Mouse (Mus musculus) Patski (cell line): ENCODE results near the gene Tnfsf12. TPM values are rescaled to one million over a fixed set of nuclear protein-coding genes. Genes with fewer than 3 reads are reported as not detected.
"Not testable (repeated sequence)": the region's sequence is repeated elsewhere in the genome, so short reads cannot be mapped to it uniquely, and the experiment has no call there.

ENCODE experiments used
- ATAC-seq: fragments of 100-300 bp; one replicate; pipeline ENCODE4 v1.8.0; 2021
- CTCF ChIA-PET: fragments of 350-600 bp; sonication (Branson Sonifier 250); formaldehyde crosslinking; loops from one replicate; lab custom pipeline; 2022; ENCODE audit warnings: inconsistent platforms; lab: Charles Lee
- POLR2A ChIA-PET: fragments of 350-600 bp; sonication (Branson Sonifier 250); formaldehyde crosslinking; loops from one replicate; lab custom pipeline; 2022; ENCODE audit warnings: antibody characterized with exemption, inconsistent platforms; lab: Charles Lee
- DNase-seq: peaks from one replicate; pipeline ENCODE4 v3.0.0-alpha.2; 2011; ENCODE audit warnings: low read depth, low spot score
- H3K27me3 ChIP-seq: fragments of 371-371 bp; one replicate; pipeline ENCODE4 v1.5.1; 2021
- CTCF ChIP-seq: fragments of 100-300 bp; IDR thresholded peaks from one replicate; pipeline ENCODE4 v1.5.1; 2021
- in situ Hi-C: fragments of 300-500 bp; cut with MboI; formaldehyde crosslinking; loops from 3 replicates; pipeline ENCODE4 v1.11.1; 2018; ENCODE audit warnings: low pct_unique_long_range_greater_than_20kb, mixed read lengths
- polyA plus RNA-seq: library from polyadenylated mRNA; unstranded; gene quantifications from one replicate; pipeline ENCODE4 v1.2.3, GENCODE M21; 2021

Tnfsf12 gene
- polyA plus RNA-seq, 1 experiment from 2014 or later: 26.6 TPM

GRCm38 (mm10) chr11:69706775-69707479 is 11.3 kb upstream of the Tnfsf12 start:
- DNase-seq (no peak), ATAC-seq (peak; percentile 21)
- in situ Hi-C loops: no loop called here

GRCm38 (mm10) chr11:69704613-69705010 is 9.0 kb upstream of the Tnfsf12 start:
- TF ChIP-seq CTCF: no peak
- ATAC-seq (no peak), DNase-seq (no peak)
- ChIA-PET POLR2A (no interaction called here), CTCF (interaction anchor here (1.2 to 1.5 kb wide), 3 partner anchors 10 to 23 kb away, joined by 3 to 4 read pairs (median 3); partner anchors contain the start of gene Senp3)
- in situ Hi-C loops: no loop called here
- H3K27me3 ChIP-seq: no peaks in the 10 kb centered on the region

More at GRCm38 (mm10) chr11:69706775-69707479, 11.3 kb upstream of the Tnfsf12 start:
- no peak for TF ChIP-seq CTCF
- H3K27me3 ChIP-seq: no peaks in the 10 kb centered on the region
- CTCF ChIA-PET: interaction anchor here (1.0 to 1.3 kb wide), 3 partner anchors 11 to 25 kb away, joined by 3 to 5 read pairs (median 4); partner anchors contain the start of gene Senp3
- POLR2A ChIA-PET: interaction anchor here (0.6 to 1.3 kb wide), 2 partner anchors 13 to 70 kb away, joined by 7 to 8 read pairs; no protein-coding TSS in a partner anchor

GRCm38 (mm10) chr11:69703814-69704612 is 8.4 kb upstream of the Tnfsf12 start:
- CTCF ChIA-PET: interaction anchor here (1.1 to 1.5 kb wide), 2 partner anchors 10 to 13 kb away, joined by 3 read pairs; no protein-coding TSS in a partner anchor
- in situ Hi-C loops: no loop called here
- no peaks in the 10 kb centered on the region for H3K27me3 ChIP-seq
- DNase-seq: no peak
- no peak for TF ChIP-seq CTCF
- no peak for ATAC-seq
- POLR2A ChIA-PET: no interaction called here

- DNase-seq, POLR2A ChIA-PET, ATAC-seq, H3K27me3 ChIP-seq, in situ Hi-C loops: not testable (repeated sequence)
- CTCF ChIA-PET: interaction anchor here (1.1 kb wide), 1 partner anchor 14 kb away, joined by 3 read pairs; no protein-coding TSS in a partner anchor
Observed at GRCm38 (mm10) chr11:69703381-69703780, 7.7 kb upstream of the Tnfsf12 start.

- H3K27me3 ChIP-seq, DNase-seq, POLR2A ChIA-PET, in situ Hi-C loops, ATAC-seq, CTCF ChIA-PET: not testable (repeated sequence)
Observed at GRCm38 (mm10) chr11:69702886-69703285, 7.2 kb upstream of the Tnfsf12 start.

GRCm38 (mm10) chr11:69699595-69699994 is 3.9 kb upstream of the Tnfsf12 start:
- in situ Hi-C loops: no loop called here
- no peak for DNase-seq
- no peak for ATAC-seq
- TF ChIP-seq CTCF: no peak
- ChIA-PET CTCF (no interaction called here), POLR2A (interaction anchor here (0.7 kb wide), 1 partner anchor 24 kb away, joined by 3 read pairs; no protein-coding TSS in a partner anchor)
- H3K27me3 ChIP-seq: no peaks in the 10 kb centered on the region

GRCm38 (mm10) chr11:69698574-69698973 is 2.9 kb upstream of the Tnfsf12 start:
- TF ChIP-seq CTCF: no peak
- H3K27me3 ChIP-seq: no peaks in the 10 kb centered on the region
- POLR2A ChIA-PET: interaction anchor here (0.5 kb wide), 1 partner anchor 10 kb away, joined by 5 read pairs; no protein-coding TSS in a partner anchor
- DNase-seq (no peak), ATAC-seq (no peak)
- in situ Hi-C loops: no loop called here
- CTCF ChIA-PET: no interaction called here

- ChIA-PET CTCF (no interaction called here), POLR2A (no interaction called here)
- TF ChIP-seq CTCF: no peak
- H3K27me3 ChIP-seq: no peaks in the 10 kb centered on the region
- in situ Hi-C loops: no loop called here
- ATAC-seq: no peak
- no peak for DNase-seq
Observed at GRCm38 (mm10) chr11:69697396-69697795, 1.7 kb upstream of the Tnfsf12 start.

GRCm38 (mm10) chr11:69695046-69695360 is 646 bp downstream of the Tnfsf12 start:
- POLR2A ChIA-PET: interaction anchor here (1.2 kb wide), 1 partner anchor 62 kb away, joined by 3 read pairs; no protein-coding TSS in a partner anchor
- no peak for TF ChIP-seq CTCF
- ATAC-seq (no peak), DNase-seq (no peak)
- in situ Hi-C loops: no loop called here
- no peaks in the 10 kb centered on the region for H3K27me3 ChIP-seq
- CTCF ChIA-PET: no interaction called here

- TF ChIP-seq CTCF: no peak
- CTCF ChIA-PET: interaction anchor here (1.1 to 1.5 kb wide), 3 partner anchors 8 to 20 kb away, joined by 3 to 4 read pairs (median 3); partner anchors contain the start of gene Tnfsf13
- no peaks in the 10 kb centered on the region for H3K27me3 ChIP-seq
- POLR2A ChIA-PET: interaction anchor here (0.5 to 1.4 kb wide), 3 partner anchors 12 to 21 kb away, joined by 3 to 8 read pairs (median 3); partner anchors contain the start of gene Senp3
- no peak for ATAC-seq
- in situ Hi-C loops: no loop called here
- DNase-seq: no peak
Observed at GRCm38 (mm10) chr11:69693421-69693965, 2.2 kb downstream of the Tnfsf12 start.
